Mouse (Mus musculus) liver, embryonic 11.5 days (tissue): Measurements from ENCODE around the gene Zfp689. TPM values are rescaled to one million over a fixed set of nuclear protein-coding genes. Genes with fewer than 3 reads are reported as not detected.

Experiments
- ATAC-seq: fragments of 200-750 bp; cut with Nextera tagmentation; replicated peaks from 2 replicates; pipeline ENCODE4 v1.8.0; 2017; ENCODE audit warnings: moderate number of reproducible peaks, mild to moderate bottlenecking, moderate TSS enrichment, moderate library complexity; ENCODE audit not compliant: low FRiP score
- DNase-seq: peaks from one replicate; pipeline ENCODE4 v3.0.0-alpha.2; 2017; ENCODE audit warnings: low spot score
- H3K27ac ChIP-seq: fragments of 300-500 bp; sonication (generic); 2 replicates; pipeline ENCODE4 v1.5.1; 2014; ENCODE audit warnings: mild to moderate bottlenecking, low read depth, low read length, control low read depth
- H3K27me3 ChIP-seq: fragments of 300-500 bp; sonication (generic); replicated peaks from 2 replicates; pipeline ENCODE4 v1.6.1; 2014; ENCODE audit warnings: low read length, mixed read lengths; ENCODE audit not compliant: control insufficient read depth, insufficient read depth
- H3K36me3 ChIP-seq: fragments of 300-500 bp; sonication (generic); 2 replicates; pipeline ENCODE4 v1.6.1; 2014; ENCODE audit warnings: mild to moderate bottlenecking, low read length, moderate library complexity, mixed read lengths; ENCODE audit not compliant: control insufficient read depth, insufficient read depth
- H3K4me1 ChIP-seq: fragments of 300-500 bp; sonication (generic); replicated peaks from 2 replicates; pipeline ENCODE4 v1.6.1; 2014; ENCODE audit warnings: low read length, mixed read lengths; ENCODE audit not compliant: control insufficient read depth, insufficient read depth
- H3K4me2 ChIP-seq: fragments of 300-500 bp; sonication (generic); 2 replicates; pipeline ENCODE4 v1.6.1; 2014; ENCODE audit warnings: mild to moderate bottlenecking, control low read depth, moderate library complexity
- H3K4me3 ChIP-seq: fragments of 300-500 bp; sonication (generic); 2 replicates; pipeline ENCODE4 v1.5.1; 2014; ENCODE audit warnings: low read depth, low read length, control low read depth
- H3K9ac ChIP-seq: fragments of 300-500 bp; sonication (generic); 2 replicates; pipeline ENCODE4 v1.6.1; 2014; ENCODE audit warnings: low read depth, low read length, control low read depth
- H3K9me3 ChIP-seq: fragments of 300-500 bp; sonication (generic); 2 replicates; pipeline ENCODE4 v1.6.1; 2016; ENCODE audit warnings: low read length, inconsistent platforms, mixed read lengths; ENCODE audit not compliant: control insufficient read depth
- WGBS: fragments of 180-500 bp; shearing (Covaris S2); extraction: QIAGEN DNeasy Blood & Tissue Kit; methylation state at CpG from one replicate; pipeline ENCODE4 v1.1.7; 2014; 5-methylcytosine and 5-hydroxymethylcytosine counted together
- polyA plus RNA-seq: library from polyadenylated mRNA; unstranded; fragments of >200 nt; fragmentation: Nextera tagmentation; extraction: Ambion mirVana; gene quantifications from 2 replicates; pipeline ENCODE4 v1.2.1, GENCODE M21; 2014

Gene Zfp689
- polyA plus RNA-seq, 1 experiment from 2014 or later, result 5.3 TPM

DNA sequence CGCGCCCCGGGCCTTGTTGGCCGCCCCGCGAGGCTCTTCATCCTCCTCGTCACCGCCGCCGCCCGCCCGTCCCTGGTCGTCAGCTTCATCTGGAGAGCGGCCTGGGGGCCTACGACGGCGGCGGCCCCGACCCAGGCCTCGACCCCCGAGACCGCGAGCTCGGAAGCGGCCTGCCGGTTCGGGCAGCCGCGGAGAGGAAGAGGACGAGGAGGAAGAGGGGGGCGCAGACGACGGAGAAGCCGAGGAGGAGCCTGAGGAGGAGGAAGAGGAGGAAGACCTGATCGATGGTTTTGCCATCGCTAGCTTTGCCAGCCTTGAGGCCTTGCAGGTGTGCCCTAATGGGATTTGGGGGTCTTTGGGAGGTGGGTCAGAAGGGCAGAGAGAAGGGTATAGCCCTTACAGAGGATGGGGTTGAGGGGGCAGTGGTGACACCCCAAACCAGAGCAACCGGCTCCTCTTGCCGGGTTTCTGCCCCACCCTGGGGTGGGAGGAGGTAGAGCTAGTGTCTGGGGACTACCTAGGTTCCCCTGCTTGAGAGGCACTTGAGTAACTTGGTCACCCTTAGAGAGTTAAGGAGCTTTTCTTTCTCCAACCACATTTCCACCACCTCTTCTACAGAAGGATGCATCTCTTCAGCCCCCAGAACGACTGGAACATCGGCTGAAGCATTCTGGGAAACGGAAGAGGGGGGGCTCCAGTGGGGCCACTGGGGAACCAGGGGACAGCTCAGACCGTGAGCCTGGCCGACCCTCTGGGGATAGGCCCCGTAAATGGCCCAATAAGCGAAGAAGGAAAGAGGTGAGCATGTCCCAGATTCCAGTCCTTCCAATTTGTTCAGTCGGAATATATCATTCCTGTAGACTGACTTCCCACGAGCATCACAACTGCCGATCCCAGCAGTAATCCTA lies 30.6 kb upstream of the Zfp689 start:
- H3K9ac ChIP-seq, result peak overlapping the region; percentile 93
- 5% methylated on average over 47 of the region's 48 CpGs for WGBS
- H3K4me3 ChIP-seq, result peak overlapping the region; percentile 95
- DNase-seq (no peak), ATAC-seq (no peak)
- peaks cover 24% of the 10 kb centered on the region for H3K4me1 ChIP-seq
- H3K27me3 ChIP-seq, result no peaks in the 10 kb centered on the region
- H3K4me2 ChIP-seq, result peak overlapping the region; percentile 96
- peaks cover 41% of the 10 kb centered on the region for H3K36me3 ChIP-seq
- peak overlapping the region; percentile 93 for H3K27ac ChIP-seq
- H3K9me3 ChIP-seq, result no peaks in the 10 kb centered on the region

GRCm38 (mm10) chr7:127478635-127479317 lies 29.8 kb upstream of the Zfp689 start, which contains the start of gene Fbrs:
TSS of gene Fbrs (plus strand) at chr7:127479199.
- H3K9ac ChIP-seq, result peak within 1 kb of the TSS; percentile 93
- peak; percentile 60 for ATAC-seq
- under 1% methylated on average over 56 of the region's 62 CpGs for WGBS
- peak; percentile 88 for DNase-seq
- H3K4me2 ChIP-seq, result peak within 1 kb of the TSS; percentile 96
- peak within 1 kb of the TSS; percentile 93 for H3K27ac ChIP-seq
- peaks cover 24% of the 10 kb centered on the region for H3K4me1 ChIP-seq
- peak within 1 kb of the TSS; percentile 95 for H3K4me3 ChIP-seq
- no peaks in the 10 kb centered on the region for H3K9me3 ChIP-seq
- H3K36me3 ChIP-seq, result peaks cover 41% of the 10 kb centered on the region
- no peaks in the 10 kb centered on the region for H3K27me3 ChIP-seq

GRCm38 (mm10) chr7:127477687-127478634 lies 29.0 kb upstream of the Zfp689 start:
- Histone ChIP-seq H3K27me3 (no peaks in the 10 kb centered on the region), H3K4me3 (peak overlapping the region; percentile 95), H3K9me3 (no peaks in the 10 kb centered on the region), H3K9ac (peak overlapping the region; percentile 93), H3K4me1 (peaks cover 24% of the 10 kb centered on the region), H3K27ac (peak overlapping the region; percentile 93), H3K36me3 (peaks cover 44% of the 10 kb centered on the region), H3K4me2 (peak overlapping the region; percentile 96)
- 1% methylated on average over 50 of the region's 50 CpGs for WGBS
- peak; percentile 94 for ATAC-seq
- peak; percentile 98 for DNase-seq

DNA sequence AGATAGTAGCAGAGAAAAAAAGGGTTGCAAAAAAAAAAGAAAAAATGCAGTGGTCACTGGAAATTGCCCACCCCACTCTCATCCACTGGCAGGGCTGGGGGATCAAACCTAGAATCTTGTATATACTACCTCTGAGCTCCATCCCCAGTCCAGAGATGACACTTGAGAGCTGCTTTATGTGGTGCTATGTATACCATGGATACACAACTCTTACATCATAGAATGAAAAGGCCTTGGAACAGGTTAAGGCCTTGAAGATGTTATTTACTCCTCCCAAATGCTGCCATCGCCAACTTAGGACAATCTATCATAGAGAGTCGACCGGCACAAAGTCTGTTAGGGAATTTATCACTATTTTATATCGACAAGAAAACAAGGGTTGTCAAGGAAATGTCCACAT lies 27.9 kb upstream of the Zfp689 start:
- H3K4me2 ChIP-seq, result peak overlapping the region; percentile 86
- 74% methylated on average over 4 of the region's 4 CpGs for WGBS
- H3K36me3 ChIP-seq, result peaks cover 36% of the 10 kb centered on the region
- no peak for ATAC-seq
- peak overlapping the region; percentile 57 for H3K9ac ChIP-seq
- peak overlapping the region; percentile 95 for H3K4me3 ChIP-seq
- no peak for DNase-seq
- H3K4me1 ChIP-seq, result peaks cover 30% of the 10 kb centered on the region
- no peaks in the 10 kb centered on the region for H3K9me3 ChIP-seq
- H3K27ac ChIP-seq, result peak overlapping the region; percentile 93; the same call in 1 of the 2 replicates
- no peaks in the 10 kb centered on the region for H3K27me3 ChIP-seq

DNA sequence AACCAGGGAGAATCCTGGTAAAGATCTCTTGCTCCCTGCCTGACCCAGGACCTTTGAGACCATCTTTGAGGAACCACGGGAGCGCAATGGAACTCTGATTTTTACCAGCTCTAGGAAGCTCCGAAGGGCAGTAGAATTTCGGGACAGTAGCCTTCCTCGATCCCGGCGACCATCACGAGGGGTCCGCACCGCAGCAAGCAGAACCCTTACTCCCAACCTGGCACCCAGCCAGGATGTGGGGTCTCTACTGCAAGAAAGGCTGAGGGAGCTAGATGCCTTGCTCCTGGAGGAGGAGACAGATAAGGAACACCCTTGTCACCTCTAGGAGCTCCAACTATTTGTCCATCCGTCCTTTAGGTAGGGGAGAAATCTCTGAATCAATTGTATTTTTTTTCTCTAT lies 27.4 kb upstream of the Zfp689 start:
- no peak overlapping the region for H3K4me3 ChIP-seq
- H3K36me3 ChIP-seq, result peaks cover 36% of the 10 kb centered on the region
- WGBS, result 92% methylated on average over 11 of the region's 11 CpGs

GRCm38 (mm10) chr7:127475186-127475740 lies 26.3 kb upstream of the Zfp689 start:
- DNase-seq, result no peak
- peaks cover 32% of the 10 kb centered on the region for H3K36me3 ChIP-seq
- WGBS, result 95% methylated on average over 11 of the region's 11 CpGs
- H3K9ac ChIP-seq, result no peak overlapping the region
- no peak for ATAC-seq
- H3K4me3 ChIP-seq, result no peak overlapping the region
- H3K4me2 ChIP-seq, result no peak overlapping the region
- peaks cover 19% of the 10 kb centered on the region for H3K4me1 ChIP-seq
- no peaks in the 10 kb centered on the region for H3K9me3 ChIP-seq
- no peaks in the 10 kb centered on the region for H3K27me3 ChIP-seq
- no peak overlapping the region for H3K27ac ChIP-seq

More for the DNA sequence above, 27.4 kb upstream of the Zfp689 start:
- Histone ChIP-seq H3K27ac (no peak overlapping the region), H3K9me3 (no peaks in the 10 kb centered on the region), H3K9ac (no peak overlapping the region), H3K4me1 (peaks cover 30% of the 10 kb centered on the region), H3K27me3 (no peaks in the 10 kb centered on the region), H3K4me2 (peak overlapping the region; percentile 28)
- no peak for ATAC-seq
- no peak for DNase-seq

DNA sequence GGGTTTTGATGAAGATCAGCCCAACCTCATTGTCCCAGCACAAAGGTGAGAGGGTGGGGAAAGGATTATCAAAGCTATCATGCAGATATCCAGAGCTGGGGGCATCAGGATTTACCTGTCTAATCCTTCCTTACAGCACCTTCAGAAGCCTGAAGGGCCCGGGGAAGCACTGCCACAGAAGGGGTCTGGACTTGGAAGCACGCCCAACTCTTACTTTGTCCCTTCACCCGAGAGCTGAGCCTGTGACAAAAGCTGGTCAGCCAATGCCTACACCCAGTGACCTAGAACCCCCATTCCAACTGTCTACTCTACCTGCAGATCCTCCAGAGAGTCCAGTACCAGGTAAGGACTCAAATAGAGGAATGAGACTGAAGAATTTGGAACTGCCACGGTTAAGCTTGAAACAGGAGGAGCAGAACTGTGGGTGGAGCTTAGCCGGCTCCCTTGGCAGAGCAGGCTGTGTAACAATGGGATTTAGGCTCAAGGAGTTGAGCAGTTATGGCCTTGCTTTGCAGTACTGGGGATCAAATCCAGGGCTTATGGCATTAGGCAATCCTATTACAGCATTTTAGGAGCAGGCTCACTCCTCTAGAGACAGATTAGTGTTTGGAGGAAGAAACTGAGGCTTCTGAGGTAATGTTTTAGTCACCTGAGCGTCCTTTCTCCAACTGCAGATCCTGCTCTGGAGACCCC lies 25.6 kb upstream of the Zfp689 start:
- Histone ChIP-seq H3K9me3 (no peaks in the 10 kb centered on the region), H3K9ac (no peak overlapping the region), H3K27ac (no peak overlapping the region), H3K27me3 (no peaks in the 10 kb centered on the region), H3K4me3 (no peak overlapping the region), H3K36me3 (peaks cover 32% of the 10 kb centered on the region), H3K4me1 (peaks cover 13% of the 10 kb centered on the region), H3K4me2 (no peak overlapping the region)
- ATAC-seq (no peak), DNase-seq (no peak)
- WGBS, result 84% methylated on average over 6 of the region's 6 CpGs
